Mouse (Mus musculus): ENCODE data around the gene Gm21885. TPM values are rescaled to one million over a fixed set of nuclear protein-coding genes. Genes with fewer than 3 reads are reported as not detected.
A peak's percentile ranks its signal among the peaks of the same experiment; 100 is the strongest.

Gm21885 gene
- polyA plus RNA-seq (2015; fragmentation: Nextera tagmentation; extraction: Ambion mirVana): 0.66 TPM in 1 of 2 replicates, not detected in the other

- ATAC-seq (ENCODE audit: low FRiP score, low read depth): peak; percentile 74; the same call in 1 of the 2 replicates
- Histone ChIP-seq H3K27ac (replicated peaks) (0 out of 2 replicates have a peak within 1 kb of the TSS, but pooled peaks have one; percentile 6), H3K36me3 (peaks cover 4% of the 10 kb centered on the region; the same call in 1 of the 2 replicates), H3K4me2 (no peak within 1 kb of the TSS), H3K27me3 (no peaks in the 10 kb centered on the region), H3K9ac (no peak within 1 kb of the TSS), H3K9me3 (no peaks in the 10 kb centered on the region), H3K4me3 (no peak within 1 kb of the TSS), H3K4me1 (replicated peaks) (peaks cover 10% of the 10 kb centered on the region)
- WGBS: 80% methylated on average over 11 of the region's 11 CpGs
Measured at GRCm38 (mm10) chr11:94281199-94282181, at the start of gene Gm21885. Gene Gm21885 (plus strand): TSS chr11:94281873.

GRCm38 (mm10) chr11:94233405-94233804, 48.3 kb upstream of the Gm21885 start:
- Histone ChIP-seq H3K27ac (replicated peaks) (no peak overlapping the region), H3K9me3 (no peaks in the 10 kb centered on the region), H3K27me3 (no peaks in the 10 kb centered on the region), H3K9ac (no peak overlapping the region), H3K36me3 (no peaks in the 10 kb centered on the region), H3K4me2 (no peak overlapping the region), H3K4me1 (replicated peaks) (peaks cover 10% of the 10 kb centered on the region), H3K4me3 (no peak overlapping the region)
- WGBS: 60% methylated on average over 6 of the region's 6 CpGs
- ATAC-seq (ENCODE audit: low FRiP score, low read depth): no peak

GRCm38 (mm10) chr11:94234380-94234779, 47.3 kb upstream of the Gm21885 start:
- Histone ChIP-seq H3K36me3 (no peaks in the 10 kb centered on the region), H3K9ac (no peak overlapping the region), H3K9me3 (no peaks in the 10 kb centered on the region), H3K27ac (replicated peaks) (no peak overlapping the region), H3K4me1 (replicated peaks) (peaks cover 7% of the 10 kb centered on the region; the same call in 1 of the 2 replicates), H3K27me3 (no peaks in the 10 kb centered on the region), H3K4me2 (no peak overlapping the region), H3K4me3 (no peak overlapping the region)
- 96% methylated on average over 12 of the region's 12 CpGs for WGBS
- ATAC-seq (ENCODE audit: low FRiP score, low read depth): no peak

- Histone ChIP-seq H3K4me1 (replicated peaks) (peaks cover 7% of the 10 kb centered on the region; the same call in 1 of the 2 replicates), H3K27me3 (no peaks in the 10 kb centered on the region), H3K4me3 (no peak overlapping the region), H3K9me3 (no peaks in the 10 kb centered on the region), H3K4me2 (no peak overlapping the region), H3K9ac (no peak overlapping the region), H3K27ac (replicated peaks) (no peak overlapping the region), H3K36me3 (no peaks in the 10 kb centered on the region)
- 89% methylated on average over 8 of the region's 8 CpGs for WGBS
- no peak for ATAC-seq (ENCODE audit: low FRiP score, low read depth)
Measured at GRCm38 (mm10) chr11:94234857-94235256, 46.8 kb upstream of the Gm21885 start.

GRCm38 (mm10) chr11:94236074-94236473, 45.6 kb upstream of the Gm21885 start:
- Histone ChIP-seq H3K4me1 (replicated peaks) (peaks cover 7% of the 10 kb centered on the region; the same call in 1 of the 2 replicates), H3K36me3 (no peaks in the 10 kb centered on the region), H3K27ac (replicated peaks) (peak overlapping the region; percentile 58), H3K4me3 (no peak overlapping the region), H3K27me3 (no peaks in the 10 kb centered on the region), H3K9me3 (no peaks in the 10 kb centered on the region), H3K4me2 (no peak overlapping the region), H3K9ac (no peak overlapping the region)
- peak; percentile 80 for ATAC-seq (ENCODE audit: low FRiP score, low read depth)
- WGBS: 27% methylated on average over 3 of the region's 3 CpGs

GRCm38 (mm10) chr11:94238786-94239185, 42.9 kb upstream of the Gm21885 start:
- Histone ChIP-seq H3K27ac (replicated peaks) (no peak overlapping the region), H3K36me3 (no peaks in the 10 kb centered on the region), H3K4me1 (replicated peaks) (peaks cover 28% of the 10 kb centered on the region), H3K9ac (no peak overlapping the region), H3K4me3 (no peak overlapping the region), H3K4me2 (no peak overlapping the region), H3K9me3 (no peaks in the 10 kb centered on the region), H3K27me3 (no peaks in the 10 kb centered on the region)
- ATAC-seq (ENCODE audit: low FRiP score, low read depth): no peak
- 92% methylated on average over 8 of the region's 8 CpGs for WGBS

- no peaks in the 10 kb centered on the region for H3K36me3 ChIP-seq
- no peak overlapping the region for H3K9ac ChIP-seq
- ATAC-seq (ENCODE audit: low FRiP score, low read depth): 0 out of 2 replicates have a peak, but pooled peaks have one; percentile 21
- H3K4me2 ChIP-seq: no peak overlapping the region
- 0 out of 2 replicates have a peak overlapping the region, but pooled peaks have one; percentile 10 for H3K27ac ChIP-seq (replicated peaks)
- no peak overlapping the region for H3K4me3 ChIP-seq
- H3K27me3 ChIP-seq: no peaks in the 10 kb centered on the region
- 45% methylated on average over 9 of the region's 9 CpGs for WGBS
- peaks cover 31% of the 10 kb centered on the region for H3K4me1 ChIP-seq (replicated peaks)
- H3K9me3 ChIP-seq: no peaks in the 10 kb centered on the region
Measured at GRCm38 (mm10) chr11:94239706-94240105, 42.0 kb upstream of the Gm21885 start.

- WGBS: 8% methylated on average over 29 of the region's 29 CpGs
- Histone ChIP-seq H3K36me3 (no peaks in the 10 kb centered on the region), H3K4me1 (replicated peaks) (peaks cover 37% of the 10 kb centered on the region), H3K9ac (0 out of 2 replicates have a peak overlapping the region, but pooled peaks have one; percentile 7), H3K27me3 (no peaks in the 10 kb centered on the region), H3K9me3 (no peaks in the 10 kb centered on the region), H3K27ac (replicated peaks) (peak overlapping the region; percentile 45), H3K4me2 (peak overlapping the region; percentile 50), H3K4me3 (0 out of 2 replicates have a peak overlapping the region, but pooled peaks have one; percentile 7)
- ATAC-seq (ENCODE audit: low FRiP score, low read depth): no peak; the same call in 1 of the 2 replicates
Measured at GRCm38 (mm10) chr11:94242760-94243421, 38.8 kb upstream of the Gm21885 start.

GRCm38 (mm10) chr11:94243422-94244180, 38.1 kb upstream of the Gm21885 start:
- ATAC-seq (ENCODE audit: low FRiP score, low read depth): no peak
- Histone ChIP-seq H3K4me1 (replicated peaks) (peaks cover 37% of the 10 kb centered on the region), H3K4me3 (0 out of 2 replicates have a peak overlapping the region, but pooled peaks have one; percentile 7), H3K9me3 (no peaks in the 10 kb centered on the region), H3K9ac (0 out of 2 replicates have a peak overlapping the region, but pooled peaks have one; percentile 7), H3K27ac (replicated peaks) (peak overlapping the region; percentile 45; the same call in 1 of the 2 replicates), H3K4me2 (peak overlapping the region; percentile 50), H3K27me3 (no peaks in the 10 kb centered on the region), H3K36me3 (no peaks in the 10 kb centered on the region)
- WGBS: 33% methylated on average over 15 of the region's 15 CpGs

GRCm38 (mm10) chr11:94244385-94244784, 37.3 kb upstream of the Gm21885 start:
- Histone ChIP-seq H3K4me3 (no peak overlapping the region), H3K27ac (replicated peaks) (0 out of 2 replicates have a peak overlapping the region, but pooled peaks have one; percentile 23), H3K9me3 (no peaks in the 10 kb centered on the region), H3K27me3 (no peaks in the 10 kb centered on the region), H3K9ac (no peak overlapping the region), H3K4me2 (no peak overlapping the region), H3K36me3 (no peaks in the 10 kb centered on the region), H3K4me1 (replicated peaks) (peaks cover 37% of the 10 kb centered on the region)
- 52% methylated on average over 9 of the region's 9 CpGs for WGBS
- ATAC-seq (ENCODE audit: low FRiP score, low read depth): no peak

All from hindbrain, embryonic 15.5 days (tissue).